Mouse (Mus musculus) E14TG2a.4 (cell line): ENCODE measurements around the gene Sgpp2.

Experiments used
- CTCF ChIP-seq: conservative IDR thresholded peaks from 2 replicates; pipeline ENCODE4 v1.5.1; 2014; ENCODE audit warnings: low read length
- POU5F1 ChIP-seq: IDR thresholded peaks from 2 replicates; pipeline ENCODE4 v1.6.1; 2014; ENCODE audit warnings: low read length, borderline replicate concordance

DNA sequence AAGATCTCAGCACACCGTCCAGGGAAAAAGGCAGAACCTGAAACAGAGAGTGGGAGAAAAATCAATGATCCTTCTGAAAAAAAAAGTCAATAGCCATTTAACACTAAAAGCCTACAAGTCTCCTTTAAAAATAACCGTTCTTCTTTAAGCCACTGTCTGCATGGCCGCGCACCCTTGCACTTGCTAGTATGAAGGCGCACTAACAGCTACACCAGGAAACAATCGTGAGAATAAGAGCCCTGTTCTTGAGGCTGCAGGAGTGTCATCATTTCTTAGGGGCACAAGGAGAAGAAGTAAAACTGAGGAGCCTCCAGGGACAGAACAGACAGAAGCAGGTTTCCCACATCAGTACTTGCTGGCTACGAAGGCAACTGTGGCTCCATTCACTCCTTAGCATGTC is 115.2 kb downstream of the Sgpp2 start:
- TF ChIP-seq CTCF (no peak), POU5F1 (no peak)
